Mouse (Mus musculus): Measurements from ENCODE around the gene Fam129c.

Fam129c gene

DNA sequence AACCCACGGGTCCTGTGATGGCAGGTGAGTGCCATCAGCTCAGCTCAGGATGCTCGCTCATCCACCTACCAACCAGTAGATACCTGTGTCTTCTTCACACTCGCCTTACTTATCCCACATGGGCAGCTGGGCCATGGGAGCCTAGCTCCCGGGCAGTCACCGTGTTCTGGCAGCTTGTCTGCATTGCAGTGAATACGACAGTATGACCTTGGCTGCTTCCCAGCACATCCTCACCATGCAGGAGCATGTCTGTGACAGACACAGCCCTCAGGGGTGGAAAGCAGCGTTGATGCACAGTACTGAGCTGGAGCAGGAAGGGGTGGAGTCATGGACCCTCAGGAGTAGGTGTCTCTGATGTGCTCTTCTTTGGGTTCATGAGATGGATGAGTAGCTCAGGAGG is 23.0 kb upstream of the Fam129c start:
- no peak for DNase-seq (ENCODE audit: low read depth, low spot score)

DNA sequence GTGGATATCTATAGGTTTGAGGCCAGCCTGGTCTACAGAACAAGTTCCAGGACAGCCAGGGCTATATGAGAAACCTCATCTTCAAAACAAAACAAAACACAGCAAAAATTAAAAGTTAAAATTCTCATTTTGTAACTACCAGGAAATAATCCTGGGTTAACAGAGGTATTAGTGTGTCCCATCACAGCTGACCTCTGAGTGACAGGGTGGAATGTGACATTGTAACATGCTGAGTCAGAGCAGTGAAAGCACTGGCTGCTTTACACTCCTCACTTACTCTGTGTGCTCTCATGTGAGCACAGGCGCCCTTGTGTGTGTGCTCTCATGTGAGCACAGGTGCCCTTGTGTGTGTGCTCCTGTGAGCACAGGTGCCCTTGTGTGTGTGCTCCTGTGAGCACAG is 22.4 kb upstream of the Fam129c start:
- no peak for DNase-seq (ENCODE audit: low read depth, low spot score)

DNA sequence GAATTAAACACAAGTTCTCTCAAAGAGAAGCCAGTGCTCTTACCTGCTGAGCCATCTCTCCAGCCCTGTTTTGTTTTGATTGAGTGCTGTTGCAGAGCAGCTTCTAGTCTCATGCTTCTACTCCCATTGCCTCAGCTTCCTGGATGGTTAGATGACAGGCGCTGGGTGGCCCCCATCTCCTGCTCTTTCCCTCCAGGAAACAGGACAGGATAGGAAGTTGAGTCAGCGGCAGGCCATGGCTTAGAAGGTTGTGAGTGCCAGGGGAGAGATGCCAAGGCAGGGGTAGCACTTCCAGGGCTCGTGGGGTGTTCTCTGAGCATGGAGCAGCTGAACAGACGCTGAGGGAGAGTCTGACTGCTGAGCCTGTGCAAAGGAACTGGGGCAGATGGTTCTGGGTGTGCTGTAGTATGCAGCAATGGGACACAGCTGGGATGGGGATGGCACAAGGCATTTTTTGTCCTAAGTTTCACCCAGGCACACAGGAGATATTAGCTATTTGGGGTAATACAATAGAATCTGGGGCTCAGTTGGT is 19.5 kb upstream of the Fam129c start:
- no peak for DNase-seq (ENCODE audit: low read depth, low spot score)

DNA sequence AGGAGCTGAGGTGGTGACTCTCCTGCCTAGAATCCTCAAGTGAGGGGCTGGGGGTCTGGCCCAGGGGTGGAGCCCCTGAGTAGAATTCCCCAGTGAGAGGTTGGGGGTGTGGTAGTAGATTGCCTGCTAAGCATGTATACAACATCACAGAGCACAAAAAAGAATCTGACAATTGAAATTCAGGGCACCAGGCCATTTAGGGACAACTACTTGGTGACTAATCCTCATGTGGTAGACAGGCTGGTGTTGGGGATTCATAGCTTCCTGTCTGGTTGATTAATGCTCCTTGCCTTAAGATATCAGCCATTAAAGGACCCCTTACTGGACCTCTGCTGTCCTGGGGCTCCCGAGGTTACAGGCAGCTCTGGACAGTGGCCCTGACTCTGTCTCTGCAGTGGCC is 18.4 kb upstream of the Fam129c start:
- DNase-seq (ENCODE audit: low read depth, low spot score) = no peak

DNA sequence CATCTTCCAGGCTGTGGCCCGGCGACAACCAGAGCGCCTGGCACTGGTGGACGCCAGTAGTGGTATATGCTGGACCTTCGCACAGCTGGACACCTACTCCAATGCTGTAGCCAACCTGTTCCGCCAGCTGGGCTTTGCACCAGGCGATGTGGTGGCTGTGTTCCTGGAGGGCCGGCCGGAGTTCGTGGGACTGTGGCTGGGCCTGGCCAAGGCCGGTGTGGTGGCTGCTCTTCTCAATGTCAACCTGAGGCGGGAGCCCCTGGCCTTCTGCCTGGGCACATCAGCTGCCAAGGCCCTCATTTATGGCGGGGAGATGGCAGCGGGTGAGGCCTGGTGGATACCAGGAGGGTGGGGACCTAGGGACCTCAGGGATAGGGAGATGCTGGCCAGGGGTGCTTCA is 18.0 kb upstream of the Fam129c start:
- no peak for DNase-seq (ENCODE audit: low read depth, low spot score)

DNA sequence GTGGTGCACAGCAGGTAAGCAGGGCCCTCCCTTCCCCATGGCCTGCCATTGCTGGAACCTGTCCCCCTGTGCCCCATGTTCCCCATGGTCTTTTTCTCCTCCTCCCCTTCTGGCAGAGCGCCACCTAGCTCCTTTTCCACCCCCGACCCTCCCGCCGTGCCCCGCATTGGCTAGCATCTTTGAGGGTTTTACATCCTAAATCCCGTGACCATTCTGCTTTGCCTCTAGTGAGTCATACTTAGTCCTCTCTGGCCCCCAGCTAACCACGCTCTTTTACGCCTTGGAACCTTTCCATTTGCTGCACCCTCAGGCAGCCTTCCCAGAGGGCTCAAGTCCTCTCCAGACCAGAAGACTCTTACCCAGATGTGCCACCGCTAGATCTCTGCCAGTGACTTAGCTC is 17.2 kb upstream of the Fam129c start:
- no peak for DNase-seq (ENCODE audit: low read depth, low spot score)

DNA sequence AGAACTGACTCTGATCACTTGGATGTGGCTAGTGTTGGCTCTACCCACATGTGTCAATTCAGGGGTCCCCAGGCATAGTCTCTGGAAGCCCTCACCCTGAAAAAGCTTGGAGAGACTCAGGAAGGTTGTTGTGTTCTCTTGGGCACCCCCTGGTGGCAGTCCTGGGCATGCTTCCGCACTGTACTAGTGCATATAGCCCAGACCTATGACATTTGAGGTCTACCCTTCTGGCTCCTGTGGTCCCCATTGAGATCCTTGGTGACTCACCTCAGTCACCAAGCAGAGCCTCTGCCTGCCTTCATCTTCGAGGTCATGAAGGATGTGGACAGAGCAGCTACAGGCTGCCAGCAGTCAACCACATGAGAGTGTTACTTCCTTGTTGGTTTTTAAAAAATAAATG is 10.6 kb upstream of the Fam129c start:
- DNase-seq (ENCODE audit: low read depth, low spot score) = no peak

DNA sequence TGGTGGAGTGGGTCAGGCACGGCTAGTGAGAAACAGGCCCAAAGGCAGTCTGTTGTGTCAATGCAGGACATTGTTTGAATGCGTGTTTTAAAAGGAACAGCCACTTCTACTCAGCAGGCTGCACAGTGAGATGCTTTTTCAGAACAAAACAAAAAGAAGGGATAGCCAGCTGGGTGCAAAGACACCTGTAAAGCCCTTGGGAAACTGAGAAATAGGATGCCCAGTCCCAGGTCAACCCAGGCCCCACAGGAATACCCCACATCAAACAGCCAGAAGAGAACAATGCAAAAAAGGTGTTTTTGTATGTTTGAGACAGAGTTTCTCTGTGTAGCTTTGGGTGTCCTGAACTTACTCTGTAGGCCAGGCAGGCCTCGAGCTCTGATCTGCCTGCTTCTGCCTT is 8.7 kb upstream of the Fam129c start:
- DNase-seq (ENCODE audit: low read depth, low spot score) = no peak

DNA sequence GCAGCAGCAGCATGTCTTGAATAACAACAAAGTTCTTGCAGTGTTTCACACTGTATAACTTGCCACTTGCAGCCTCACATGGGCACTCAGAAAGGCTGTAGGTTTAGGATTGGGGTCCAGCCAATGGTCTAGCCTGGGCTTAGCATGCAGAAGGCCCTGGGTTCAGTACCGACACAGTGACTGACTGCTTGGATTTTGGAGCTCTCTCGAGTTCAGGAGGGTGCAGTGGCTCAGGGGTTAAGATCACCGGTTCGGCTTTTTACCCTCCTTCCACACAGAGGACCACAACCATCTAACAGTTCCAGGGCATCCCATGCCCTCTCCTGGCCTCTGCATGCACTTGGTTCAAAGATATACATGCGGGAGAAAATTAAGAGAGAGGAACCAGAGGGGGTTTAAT is 6.4 kb upstream of the Fam129c start:
- no peak for DNase-seq (ENCODE audit: low read depth, low spot score)

DNA sequence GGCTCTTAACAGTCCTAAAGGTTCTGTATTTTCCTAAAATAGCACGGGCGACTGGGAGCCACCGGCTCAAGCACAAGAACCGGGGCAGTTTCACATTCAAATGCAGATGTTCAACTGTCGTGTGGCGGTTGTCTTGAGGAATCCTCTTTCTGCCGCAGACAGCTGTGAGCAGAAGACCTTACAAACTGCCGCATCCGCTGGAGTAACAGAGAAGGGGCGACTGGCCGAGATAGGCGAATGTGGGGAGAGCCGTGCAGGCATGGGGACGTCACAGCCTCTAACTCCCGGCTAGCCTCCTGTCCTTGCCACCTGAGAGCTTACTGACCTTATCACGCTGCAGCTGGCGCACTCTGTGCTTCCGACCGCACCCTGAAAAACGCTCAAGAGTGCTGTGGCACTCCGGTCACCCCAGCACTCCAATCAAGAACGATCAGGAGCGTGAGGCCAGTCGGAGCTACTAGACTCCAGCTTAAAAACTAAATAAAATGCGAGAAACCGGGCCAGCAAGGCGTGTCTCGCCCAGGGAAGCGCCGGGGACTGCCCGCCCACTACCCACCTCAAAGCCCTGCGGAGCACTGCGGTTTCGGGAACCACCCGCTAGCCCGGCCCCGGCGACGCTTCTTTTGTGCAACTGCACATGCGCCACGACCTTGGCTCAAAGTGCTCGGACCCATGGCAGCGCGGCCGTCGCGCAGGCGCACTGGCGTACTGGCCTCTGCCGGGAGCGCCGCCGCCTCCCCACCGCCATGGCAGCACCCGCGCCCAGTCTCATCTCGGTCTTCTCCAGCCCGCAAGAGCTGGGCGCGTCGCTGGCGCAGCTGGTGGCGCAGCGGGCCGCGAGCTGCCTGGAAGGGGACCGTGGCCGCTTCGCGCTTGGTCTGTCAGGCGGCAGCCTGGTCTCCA is 5.7 kb upstream of the Fam129c start, which contains the start of gene Pgls:
Pgls (plus strand) TSS at position 706 of the 903 bp plus-strand sequence.
- peak; percentile 92 for DNase-seq (ENCODE audit: low read depth, low spot score)

DNA sequence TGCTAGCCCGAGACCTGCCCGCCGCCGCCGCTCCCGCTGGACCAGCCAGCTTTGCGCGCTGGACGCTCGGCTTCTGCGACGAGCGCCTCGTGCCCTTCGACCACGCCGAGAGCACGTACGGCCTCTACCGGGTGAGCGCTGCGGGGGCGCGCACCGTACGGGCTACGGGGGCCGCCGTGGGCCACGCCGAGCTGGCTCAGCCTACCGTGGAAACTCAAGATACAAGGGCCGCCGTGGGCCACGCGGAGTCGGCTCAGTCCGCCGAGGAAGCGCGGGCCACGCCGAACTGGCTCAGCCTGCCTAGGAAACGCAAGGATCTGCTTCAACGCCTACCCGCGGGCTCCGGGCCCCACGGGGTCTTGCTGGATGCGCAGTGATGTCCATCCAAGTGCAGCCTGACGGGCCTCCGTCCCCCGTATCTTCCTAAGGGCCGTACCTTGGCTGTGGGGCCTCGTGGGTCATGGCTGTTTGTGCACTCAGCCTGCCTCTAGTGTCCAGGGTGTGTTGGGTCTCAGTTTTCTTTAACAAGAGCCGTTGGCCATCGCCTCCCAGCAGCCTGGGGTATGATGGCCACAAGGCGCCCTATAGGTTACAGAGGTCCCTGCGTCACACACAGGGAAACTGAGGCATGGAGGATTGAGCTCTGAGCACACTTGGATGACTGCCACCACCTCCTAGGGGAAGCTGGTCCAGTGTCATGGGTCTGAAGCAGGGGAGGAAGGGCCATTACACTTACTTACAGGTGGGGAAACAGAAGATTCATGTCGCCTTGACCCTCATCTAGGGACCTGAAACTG is 4.9 kb upstream of the Fam129c start:
- DNase-seq (ENCODE audit: low read depth, low spot score) = no peak

DNA sequence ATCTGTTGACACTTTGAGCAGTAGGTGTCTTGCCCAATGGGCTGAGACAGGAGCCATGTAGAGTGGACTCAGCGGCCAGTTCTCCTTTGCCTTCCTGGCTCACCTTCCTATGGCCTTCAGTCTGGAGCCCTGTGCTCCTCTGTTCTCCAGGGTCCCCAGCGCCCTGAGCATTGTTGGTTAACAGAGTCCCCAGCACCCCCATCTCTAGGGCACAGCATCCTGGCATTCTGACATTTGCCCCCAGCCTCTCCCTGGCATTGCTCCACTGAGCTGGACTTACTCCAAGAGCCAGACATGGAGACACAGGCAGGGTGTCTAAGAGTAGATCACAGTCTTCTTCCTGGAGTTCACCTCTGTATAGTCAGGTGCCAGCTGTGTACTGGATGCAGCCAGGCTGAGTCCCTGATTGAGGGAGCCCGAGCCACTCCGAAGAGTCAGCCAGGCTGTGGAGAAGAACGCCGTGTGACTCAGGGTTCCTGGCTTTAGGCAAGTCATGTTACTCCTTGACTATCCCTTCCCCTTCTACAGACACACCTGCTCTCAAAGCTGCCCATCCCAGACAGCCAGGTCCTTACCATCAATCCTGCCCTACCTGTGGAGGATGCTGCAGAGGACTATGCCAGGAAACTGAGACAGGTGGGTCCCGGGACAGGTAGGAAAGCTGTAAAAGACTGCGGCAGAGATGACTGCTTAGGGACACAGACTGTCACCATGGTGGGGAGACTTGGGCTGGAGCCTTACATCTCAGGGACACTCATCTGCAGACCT is 3.7 kb upstream of the Fam129c start:
- DNase-seq (ENCODE audit: low read depth, low spot score) = no peak

DNA sequence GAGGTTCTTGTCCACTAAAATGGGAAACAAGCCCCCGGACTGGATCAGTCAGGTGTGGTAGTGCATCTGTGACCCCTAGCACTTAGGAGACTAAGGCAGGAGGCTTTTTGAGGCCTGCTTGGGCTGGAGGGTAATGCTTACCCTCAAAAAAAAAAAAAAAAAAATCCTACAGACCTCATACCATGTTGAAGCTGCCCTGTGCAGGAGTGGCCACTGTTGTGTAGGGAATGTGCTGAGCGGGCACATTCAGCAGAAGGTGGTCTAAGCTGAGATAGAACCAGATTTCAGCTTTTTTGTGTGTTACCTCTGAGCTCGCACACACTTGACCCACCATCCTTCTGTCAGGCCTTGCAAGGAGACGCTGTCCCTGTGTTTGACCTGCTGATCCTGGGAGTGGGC is 3.1 kb upstream of the Fam129c start:
- no peak for DNase-seq (ENCODE audit: low read depth, low spot score)

DNA sequence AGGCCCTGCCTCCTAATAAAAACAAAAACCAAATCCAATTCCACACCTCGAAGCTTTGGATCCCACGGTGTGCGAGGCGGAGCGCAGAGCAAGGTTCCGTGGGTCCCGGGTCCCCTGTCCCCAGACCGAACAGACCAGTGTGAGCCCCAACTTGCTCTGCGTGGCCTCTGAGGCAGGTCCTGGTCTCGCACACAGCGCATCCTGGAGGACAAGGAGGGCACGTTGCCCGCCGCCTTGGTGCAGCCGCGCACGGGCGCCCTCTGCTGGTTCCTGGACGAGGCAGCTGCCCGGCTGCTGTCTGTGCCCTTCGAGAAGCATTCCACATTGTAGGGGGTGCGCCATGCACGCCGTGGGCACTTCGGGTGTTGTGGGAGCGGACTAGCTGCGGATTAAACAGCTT is 1.6 kb upstream of the Fam129c start:
- DNase-seq (ENCODE audit: low read depth, low spot score) = peak; percentile 81

DNA sequence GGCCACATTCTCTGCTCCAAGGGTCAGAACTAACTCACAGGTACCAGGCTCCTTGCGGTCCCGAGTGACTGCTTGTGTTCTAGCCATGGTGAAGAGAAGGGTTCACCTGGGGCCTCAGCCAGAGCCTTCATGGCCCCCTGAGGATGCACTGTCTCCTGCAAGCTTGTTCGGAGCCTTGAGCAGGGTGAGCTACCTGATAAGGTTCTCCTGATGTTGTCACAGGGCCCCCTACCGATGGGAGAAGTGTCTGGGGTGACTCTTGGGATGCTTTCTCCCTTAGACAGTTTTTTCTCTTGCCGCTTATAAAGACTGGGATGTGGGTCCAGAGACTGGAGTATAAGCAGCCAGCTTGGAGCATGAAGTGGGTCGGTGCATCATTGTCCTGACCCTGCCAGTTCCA is 1.1 kb upstream of the Fam129c start:
- DNase-seq (ENCODE audit: low read depth, low spot score) = no peak

DNA sequence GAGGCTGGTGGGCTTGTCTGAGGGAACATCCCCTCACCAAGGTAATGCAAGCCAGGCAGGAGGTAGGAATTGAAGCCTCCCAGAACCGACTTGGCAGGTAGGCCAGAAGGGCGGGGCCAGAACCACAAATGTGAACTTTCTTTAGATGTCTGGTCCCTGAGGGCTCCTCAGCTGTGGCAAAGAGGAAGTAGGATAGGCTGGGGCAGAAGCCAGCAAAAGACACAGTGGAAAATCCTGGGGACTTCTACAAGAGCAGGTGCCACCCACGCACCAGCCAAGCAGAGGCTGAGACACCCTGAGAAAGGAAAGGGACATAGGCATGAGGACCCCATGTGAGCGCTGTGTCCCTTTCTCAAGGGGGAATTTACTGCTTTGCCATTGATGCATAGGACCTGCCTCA is 650 bp upstream of the Fam129c start:
- no peak for DNase-seq (ENCODE audit: low read depth, low spot score)

DNA sequence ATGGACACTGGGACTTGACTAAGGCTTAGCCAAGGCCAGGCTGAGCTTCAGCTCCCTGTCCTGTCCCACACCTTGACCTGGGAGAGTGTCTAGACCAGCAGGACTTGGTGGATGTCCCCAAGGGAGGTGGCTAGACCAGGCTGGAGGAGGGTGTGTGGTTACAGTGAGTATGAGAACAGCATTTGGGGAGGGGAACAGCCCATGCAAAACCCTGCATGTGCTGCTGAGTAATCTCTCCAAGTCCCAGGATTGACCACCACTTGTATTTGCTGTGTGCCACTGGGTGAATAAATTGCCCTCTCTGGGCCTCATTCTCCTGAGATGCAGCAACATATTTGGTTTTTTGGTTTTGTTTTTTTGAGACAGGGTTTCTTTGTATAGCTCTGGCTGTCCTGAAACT is 927 bp downstream of the Fam129c start:
- DNase-seq (ENCODE audit: low read depth, low spot score) = no peak

DNA sequence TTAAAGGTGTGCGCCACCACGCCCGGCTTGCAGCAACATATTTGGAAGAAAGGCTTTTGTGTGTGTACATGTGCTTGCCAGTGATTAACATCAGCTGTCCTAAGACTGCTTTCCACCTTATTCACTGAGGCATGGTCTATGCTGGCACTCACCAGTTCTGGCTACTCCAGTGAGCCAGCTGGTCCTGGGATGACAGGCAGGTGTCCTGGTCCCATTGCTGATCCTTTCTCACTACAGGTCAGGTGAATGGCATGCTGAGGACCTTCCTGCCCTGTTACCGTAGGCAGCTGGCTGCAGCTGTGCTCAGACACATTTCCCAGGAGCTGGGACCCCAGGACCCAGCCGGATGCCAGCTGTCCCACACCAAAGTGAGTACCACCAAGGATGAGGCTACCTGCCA is 1.4 kb downstream of the Fam129c start:
- no peak for DNase-seq (ENCODE audit: low read depth, low spot score)

DNA sequence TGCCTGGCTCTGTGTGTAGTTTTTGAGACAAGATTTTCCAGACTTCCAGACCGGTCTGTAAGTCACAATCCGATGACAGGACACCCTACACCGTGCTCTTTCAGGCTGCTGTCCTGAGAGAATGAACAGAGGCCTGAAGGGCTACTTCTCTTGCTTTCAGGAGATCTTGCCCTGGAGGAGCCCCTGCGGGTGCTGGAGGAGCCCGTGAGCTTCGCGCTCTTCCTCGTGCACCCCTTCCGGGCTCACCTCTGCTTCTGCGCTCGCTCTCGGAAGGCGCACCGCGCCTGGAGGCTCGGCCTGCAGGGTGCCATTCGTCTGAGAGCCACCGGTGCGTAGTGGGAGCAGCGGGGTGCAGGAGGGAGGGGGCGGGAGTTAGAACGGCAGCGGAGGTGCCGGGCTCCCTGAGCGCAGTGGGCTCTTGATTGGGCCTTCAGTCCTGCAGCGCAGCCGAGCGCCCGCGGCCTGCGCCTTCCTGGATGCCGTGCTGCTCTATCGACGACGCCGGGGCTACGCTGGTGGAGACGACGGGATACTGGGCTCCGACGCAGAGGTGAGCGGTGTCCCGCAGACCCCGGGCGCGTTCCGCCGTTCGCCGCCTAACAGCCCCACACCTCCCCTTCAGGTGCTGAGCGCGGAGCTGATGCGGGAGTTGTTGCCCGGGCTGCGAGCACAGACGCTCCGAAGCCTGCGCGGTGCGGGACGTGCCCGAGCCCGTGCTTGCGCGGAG is 4.7 kb downstream of the Fam129c start:
- DNase-seq (ENCODE audit: low read depth, low spot score) = no peak

DNA sequence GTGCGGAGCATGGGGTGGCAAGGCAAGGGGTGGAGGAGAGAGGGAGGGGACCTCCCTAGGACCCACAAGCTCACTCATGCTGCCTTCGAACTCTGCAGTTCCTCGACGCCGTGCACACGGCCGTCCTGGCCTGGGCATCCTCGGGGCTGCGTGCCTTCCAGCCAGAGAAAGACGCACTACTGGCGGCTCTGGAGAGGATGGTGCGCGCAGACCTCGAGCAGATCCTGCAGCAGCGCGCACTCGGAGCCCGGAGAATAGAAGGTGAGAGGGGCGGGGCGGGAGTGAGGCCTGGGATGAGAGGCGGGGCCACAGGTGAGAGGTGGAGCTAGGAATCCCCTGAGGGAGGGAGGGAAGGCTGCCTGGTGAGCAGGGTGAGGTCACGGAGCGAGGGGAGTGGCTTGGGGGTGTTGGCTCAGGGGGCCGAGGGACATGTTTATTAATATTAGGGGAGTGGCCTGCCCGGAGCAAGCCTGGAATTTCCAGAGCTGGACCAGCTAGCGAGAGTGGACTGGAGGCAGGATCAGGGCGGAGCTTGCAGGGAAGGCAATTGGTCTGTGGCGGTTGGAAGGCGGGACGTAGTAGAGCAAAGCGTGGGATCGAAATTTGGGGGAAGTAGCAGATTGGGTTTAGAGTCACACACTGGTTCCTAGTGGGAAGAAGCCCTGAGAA is 5.4 kb downstream of the Fam129c start:
- peak; percentile 76 for DNase-seq (ENCODE audit: low read depth, low spot score)

DNA sequence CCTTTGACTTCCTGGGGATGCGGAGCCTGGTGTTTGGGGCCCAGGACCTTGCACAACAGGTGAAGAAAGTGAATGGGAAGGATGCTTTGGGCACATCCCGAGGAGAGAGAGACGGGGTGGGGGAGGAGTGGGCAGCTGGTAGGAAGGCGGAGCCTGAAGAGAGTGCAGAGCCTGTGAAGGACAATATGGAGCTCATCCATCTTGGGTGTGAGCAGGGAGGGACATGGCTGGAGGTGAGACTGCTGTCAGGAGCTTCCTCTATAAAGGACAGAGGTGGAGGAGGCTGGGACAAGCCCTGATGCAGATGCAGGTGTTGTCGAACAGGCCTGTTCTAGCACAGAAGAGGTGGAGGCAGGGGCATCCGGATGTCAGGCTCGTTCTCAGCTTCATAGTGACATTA is 6.6 kb downstream of the Fam129c start:
- DNase-seq (ENCODE audit: low read depth, low spot score) = no peak

Data from forelimb bud, embryonic 11.5 days (tissue).